Mouse (Mus musculus): Measurements from ENCODE around the gene Ppil4.
"Not testable (repeated sequence)": the region's sequence is repeated elsewhere in the genome, so short reads cannot be mapped to it uniquely, and the experiment has no call there.

Gene Ppil4

DNA sequence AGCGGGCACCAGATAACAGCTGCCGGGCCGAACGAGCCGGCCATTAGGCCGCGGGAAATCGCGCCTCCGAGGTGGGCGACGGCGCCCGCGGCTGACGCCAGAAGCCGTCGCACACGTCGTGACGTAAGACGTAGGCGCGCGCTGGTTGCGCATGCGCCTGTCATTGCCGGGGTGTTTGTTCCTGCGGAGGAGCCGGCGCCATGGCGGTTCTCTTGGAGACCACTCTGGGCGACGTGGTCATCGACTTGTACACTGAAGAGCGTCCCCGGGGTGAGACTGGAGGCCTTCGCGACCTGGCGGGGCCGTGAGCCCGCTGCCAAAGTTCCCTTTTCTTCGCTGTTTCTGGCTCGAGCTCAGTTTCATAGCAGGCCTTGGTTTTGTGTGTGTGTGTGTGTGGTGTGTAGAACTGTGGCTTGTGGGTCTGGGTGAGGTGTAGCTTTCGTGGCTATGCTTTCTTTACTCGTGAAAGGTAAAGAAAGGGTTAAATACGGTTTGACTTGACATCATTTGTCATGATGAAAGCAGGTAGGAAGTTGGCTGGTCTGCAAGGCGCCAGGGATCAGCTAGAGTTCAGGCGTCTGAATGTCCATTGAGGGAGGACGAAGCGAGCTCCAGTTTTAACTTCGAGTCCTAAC is at the start of gene Ppil4, which contains the start of gene Ginm1:
Ppil4 (plus strand) TSS at position 141 of the 635 bp plus-strand sequence.
Ginm1 (minus strand) TSS at position 74 of the 635 bp plus-strand sequence.
- DNase-seq, result peak; percentile 81 to 88

- not testable (repeated sequence) for DNase-seq
Observed at GRCm38 (mm10) chr10:7745528-7745927, 47.2 kb upstream of the Ppil4 start.

GRCm38 (mm10) chr10:7748752-7749151 is 43.9 kb upstream of the Ppil4 start:
- DNase-seq, result no peak

GRCm38 (mm10) chr10:7757544-7757943 is 35.1 kb upstream of the Ppil4 start:
- no peak for DNase-seq

GRCm38 (mm10) chr10:7772346-7772745 is 20.3 kb upstream of the Ppil4 start:
- DNase-seq, result no peak

DNA sequence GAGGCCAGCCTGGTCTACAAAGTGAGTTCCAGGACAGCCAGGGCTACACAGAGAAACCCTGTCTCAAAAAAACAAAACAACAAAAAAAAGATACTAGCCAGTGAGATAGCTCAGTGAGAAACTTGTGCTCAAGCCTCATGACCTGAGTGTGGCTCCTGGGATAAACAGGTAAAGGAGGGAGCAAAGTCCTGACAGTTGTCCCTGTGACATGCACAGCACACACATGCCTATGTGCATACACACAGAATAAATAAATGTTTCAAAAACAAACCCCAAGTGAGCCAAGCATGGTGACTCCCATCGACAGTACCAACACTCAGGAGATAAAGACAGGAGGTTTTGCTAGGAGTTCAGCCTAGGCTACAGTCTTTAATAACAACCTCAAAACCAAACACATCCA is 19.9 kb upstream of the Ppil4 start:
- no peak for DNase-seq

- DNase-seq, result no peak
Observed at GRCm38 (mm10) chr10:7775421-7775820, 17.3 kb upstream of the Ppil4 start.

- DNase-seq, result no peak
Observed at GRCm38 (mm10) chr10:7778361-7778760, 14.3 kb upstream of the Ppil4 start.

DNA sequence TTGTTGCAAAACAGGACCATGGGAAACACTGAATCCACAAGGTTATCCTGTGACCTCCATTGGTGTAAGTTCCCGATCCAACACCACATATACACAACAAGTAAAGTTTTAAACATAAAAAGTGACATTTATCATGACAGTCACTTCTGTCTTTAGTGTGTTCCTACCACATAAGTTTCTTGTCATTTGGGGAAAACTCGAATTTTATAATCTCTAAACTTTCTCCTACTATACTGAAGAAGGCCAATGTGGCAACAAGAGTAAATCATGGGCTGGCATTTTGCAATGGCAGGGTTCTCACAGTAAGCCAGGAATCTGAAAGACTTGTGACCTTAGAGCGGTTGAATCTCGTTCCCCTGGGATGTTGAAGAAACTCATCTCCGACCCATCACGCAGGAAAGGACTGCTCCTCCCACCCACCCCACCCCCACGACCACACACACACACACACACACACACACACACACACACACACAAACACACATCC is 12.9 kb upstream of the Ppil4 start:
- no peak for DNase-seq

GRCm38 (mm10) chr10:7780238-7781176 is 12.2 kb upstream of the Ppil4 start:
- DNase-seq, result peak; percentile 84 to 87

DNA sequence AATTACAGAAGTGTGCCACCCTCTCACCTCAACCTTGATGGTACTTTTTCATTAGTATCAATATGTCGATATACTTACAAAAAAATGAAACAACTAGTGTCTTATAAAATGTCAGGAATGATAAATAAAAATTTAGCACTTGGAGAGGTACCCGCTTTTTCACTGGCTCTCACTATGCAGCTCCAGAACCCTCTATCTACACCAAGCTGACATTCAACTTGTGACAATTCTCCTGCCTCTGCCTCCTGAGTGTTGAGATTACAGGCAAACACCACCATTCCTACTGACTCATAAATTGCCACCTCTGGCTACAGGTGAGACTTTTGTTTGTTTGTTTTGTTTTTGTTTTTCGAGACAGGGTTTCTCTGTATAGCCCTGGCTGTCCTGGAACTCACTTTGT is 11.5 kb upstream of the Ppil4 start:
- no peak for DNase-seq

GRCm38 (mm10) chr10:7787319-7787718 is 5.4 kb upstream of the Ppil4 start:
- no peak for DNase-seq

GRCm38 (mm10) chr10:7792254-7792750 is 389 bp upstream of the Ppil4 start:
- no peak for DNase-seq

DNA sequence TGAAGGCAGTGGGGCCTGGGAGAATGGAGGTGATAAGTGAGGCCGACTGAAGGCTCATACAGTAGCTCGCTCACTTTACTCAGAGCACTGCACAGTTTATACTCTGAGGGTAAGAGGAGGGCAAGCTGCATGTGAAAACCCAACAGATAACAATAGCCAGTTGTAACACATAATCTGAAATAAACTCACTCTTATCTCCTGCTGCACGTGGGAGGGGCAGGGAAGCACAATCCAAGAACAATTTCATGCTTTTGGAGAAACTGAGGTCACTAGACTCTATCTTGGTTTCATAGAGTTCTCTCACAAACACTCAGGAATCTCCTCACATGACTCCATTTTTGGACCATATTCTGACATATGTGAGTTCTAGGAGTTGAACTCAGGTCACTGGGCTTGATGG is 8.6 kb downstream of the Ppil4 start:
- no peak for DNase-seq

DNA sequence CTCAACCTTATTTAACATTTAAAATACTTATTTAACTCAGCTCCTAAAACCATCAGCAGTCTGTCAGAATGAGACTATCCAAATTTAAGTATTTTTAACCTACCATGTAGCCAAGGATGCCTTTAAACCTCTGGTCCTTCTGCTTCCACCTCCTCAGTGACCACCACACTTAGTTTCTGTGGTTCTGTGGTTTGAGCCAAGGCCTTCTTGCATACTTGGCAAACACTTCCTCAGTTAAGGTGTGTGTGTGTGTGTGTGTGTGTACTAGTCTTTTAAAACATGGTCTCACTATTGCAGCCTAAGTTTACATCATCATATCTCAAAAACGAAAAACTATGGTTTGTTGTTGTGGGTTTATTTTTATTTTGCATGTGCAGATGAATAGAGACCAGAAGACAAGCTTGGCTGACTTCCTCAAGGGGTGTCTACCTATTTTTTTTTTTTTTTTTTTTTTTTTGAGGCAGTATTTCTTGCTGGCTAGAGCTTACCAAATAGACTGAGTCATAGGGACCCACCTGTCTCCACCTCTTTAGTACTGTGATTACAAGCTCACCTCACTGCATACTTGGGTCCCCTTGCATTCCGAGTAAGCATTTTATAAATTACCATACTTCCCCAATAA is 9.9 kb downstream of the Ppil4 start:
- no peak for DNase-seq

DNA sequence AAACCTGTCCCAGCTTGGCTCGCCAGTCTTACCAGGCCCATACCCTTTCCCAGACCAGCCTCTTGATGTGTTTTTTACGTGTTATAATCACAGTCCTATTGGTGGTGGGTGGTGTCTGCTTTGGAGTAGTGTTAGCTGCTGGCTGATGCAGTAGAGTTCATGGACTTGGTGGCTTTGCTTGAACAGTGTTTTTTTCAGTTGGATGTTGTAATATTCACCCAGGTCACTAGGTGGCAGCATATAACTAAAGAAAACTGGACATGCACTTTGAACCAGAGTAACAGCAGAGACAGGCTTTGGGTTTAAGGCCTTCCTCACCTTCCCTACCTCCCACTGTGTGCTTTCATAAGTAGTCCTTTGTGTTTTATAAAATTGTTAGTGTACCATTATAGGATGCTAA is 17.2 kb downstream of the Ppil4 start:
- DNase-seq, result peak in 1 of 2 experiments; percentile 37

GRCm38 (mm10) chr10:7816476-7816875 is 23.8 kb downstream of the Ppil4 start:
- DNase-seq, result no peak

DNA sequence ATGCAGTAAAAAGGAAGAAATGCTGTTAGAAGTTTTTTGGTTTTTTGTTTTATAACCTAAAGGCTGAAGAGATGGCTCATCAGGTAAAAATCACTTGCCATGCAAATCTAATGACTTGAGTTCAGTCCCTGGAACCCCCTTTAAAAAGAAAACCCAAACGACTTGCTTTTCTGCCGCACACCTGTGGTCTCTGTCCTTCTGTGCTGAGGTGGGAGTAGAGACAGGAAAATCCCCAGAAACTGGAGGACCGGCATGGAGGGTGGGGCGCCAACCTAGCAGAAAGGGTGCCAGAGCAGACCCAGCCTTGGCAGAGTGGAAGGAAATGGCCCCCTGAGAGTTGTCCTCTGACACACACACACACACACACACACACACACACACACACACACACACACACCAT is 26.0 kb downstream of the Ppil4 start:
- DNase-seq, result no peak

DNA sequence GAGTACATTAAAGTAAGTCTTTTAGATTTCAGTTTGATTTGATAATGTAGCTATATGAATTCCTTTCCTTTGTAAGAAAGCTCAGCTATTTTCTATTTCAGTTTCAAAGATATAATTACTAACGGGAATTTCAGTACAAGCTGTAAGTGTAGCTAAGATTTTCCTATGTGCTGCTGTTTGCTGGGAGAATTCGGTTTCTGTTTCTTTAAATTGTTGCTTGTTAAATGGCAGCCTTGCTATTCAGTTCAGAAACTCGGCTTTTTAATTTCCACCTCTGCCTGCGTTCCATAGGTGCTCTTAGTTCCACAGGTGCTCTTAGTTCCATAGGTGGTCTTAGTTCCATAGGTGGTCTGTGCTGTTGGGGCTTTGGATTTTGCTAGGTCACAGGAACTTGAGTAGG is 26.5 kb downstream of the Ppil4 start:
- no peak for DNase-seq

- DNase-seq, result no peak
Observed at GRCm38 (mm10) chr10:7819603-7820002, 26.9 kb downstream of the Ppil4 start.

DNA sequence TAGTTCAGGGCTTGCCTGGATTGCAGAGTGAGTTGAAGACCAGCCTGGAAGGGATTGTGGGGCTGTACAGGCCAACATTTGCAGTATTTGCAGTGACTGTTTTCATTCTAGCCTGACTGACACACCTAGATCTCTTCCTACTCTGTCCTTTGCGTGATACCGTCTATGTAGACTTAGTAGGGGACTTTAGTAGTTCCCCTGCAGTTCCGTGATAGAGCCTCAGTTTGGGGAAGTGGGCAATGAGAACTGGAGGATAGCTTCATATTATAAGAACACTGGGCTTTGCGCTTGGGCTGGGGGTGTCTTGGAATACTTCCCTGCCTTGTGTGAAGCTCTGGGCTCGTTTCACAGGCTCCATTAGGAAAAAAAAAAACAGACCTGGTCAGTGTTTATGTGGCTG is 27.5 kb downstream of the Ppil4 start:
- no peak for DNase-seq

DNA sequence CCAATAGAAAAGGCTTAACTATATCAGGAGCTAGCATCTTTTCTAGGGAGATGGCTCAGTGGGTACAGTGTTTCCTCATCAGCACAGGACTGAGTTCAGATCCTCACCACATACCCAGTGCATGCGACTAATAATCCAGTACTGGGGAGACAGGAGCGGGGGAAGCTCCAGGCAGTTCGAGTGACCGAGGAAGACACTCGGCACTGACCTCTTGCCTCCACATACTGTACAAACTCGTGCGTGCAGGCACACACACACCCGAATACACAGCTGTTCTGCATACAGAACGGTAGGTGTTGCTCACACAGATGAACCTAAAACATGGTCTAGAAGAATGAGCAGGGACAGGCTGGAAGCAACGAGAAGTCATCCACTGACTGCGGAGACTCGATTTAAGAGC is 29.3 kb downstream of the Ppil4 start:
- DNase-seq, result no peak

- no peak for DNase-seq
Observed at GRCm38 (mm10) chr10:7824663-7825280, 32.1 kb downstream of the Ppil4 start.

Measured in spleen, adult 18-20 months (tissue).